Mouse (Mus musculus): ENCODE results near the gene Dennd1c.

GRCm38 (mm10) chr17:57062011-57062521, 16.2 kb downstream of the Dennd1c start:
- TF ChIP-seq ZC3H11A (IDR thresholded peaks at IDR 0.05; ENCODE audit: borderline replicate concordance, low read depth, low read length) (no peak), HCFC1 (IDR thresholded peaks at IDR 0.05; ENCODE audit: borderline replicate concordance, insufficient read depth, low read length) (no peak)

Data from ES-E14 (cell line).